Mouse (Mus musculus) kidney, embryonic 16.5 days (tissue): ENCODE measurements around the gene Prn. TPM values are rescaled to one million over a fixed set of nuclear protein-coding genes. Genes with fewer than 3 reads are reported as not detected.

Experiments used
- ATAC-seq: fragments of 200-750 bp; cut with Nextera tagmentation; 2 replicates; pipeline ENCODE4 v1.8.0; 2017; ENCODE audit warnings: moderate TSS enrichment; ENCODE audit not compliant: low FRiP score, low TSS enrichment
- H3K27ac ChIP-seq: fragments of 300-500 bp; sonication (generic); 2 replicates; pipeline ENCODE4 v1.5.1; 2014; ENCODE audit warnings: low read length
- H3K27me3 ChIP-seq: fragments of 300-500 bp; sonication (generic); 2 replicates; pipeline ENCODE4 v1.6.1; 2014; ENCODE audit warnings: low read length, control low read depth, mixed read lengths; ENCODE audit not compliant: insufficient read depth
- H3K36me3 ChIP-seq: fragments of 300-500 bp; sonication (generic); 2 replicates; pipeline ENCODE4 v1.6.1; 2014; ENCODE audit warnings: low read length, control low read depth, mixed read lengths; ENCODE audit not compliant: insufficient read depth
- H3K4me1 ChIP-seq: fragments of 300-500 bp; sonication (generic); 2 replicates; pipeline ENCODE4 v1.6.1; 2014; ENCODE audit warnings: low read length, control low read depth, mixed read lengths; ENCODE audit not compliant: insufficient read depth
- H3K4me2 ChIP-seq: fragments of 300-500 bp; sonication (generic); replicated peaks from 2 replicates; pipeline ENCODE4 v1.6.1; 2014; ENCODE audit warnings: low read depth, low read length
- H3K4me3 ChIP-seq: fragments of 300-500 bp; sonication (generic); 2 replicates; pipeline ENCODE4 v1.5.1; 2014; ENCODE audit warnings: mild to moderate bottlenecking, low read length
- H3K9ac ChIP-seq: fragments of 300-500 bp; sonication (generic); replicated peaks from 2 replicates; pipeline ENCODE4 v1.6.1; 2014; ENCODE audit warnings: low read length
- H3K9me3 ChIP-seq: fragments of 300-500 bp; sonication (generic); 2 replicates; pipeline ENCODE4 v1.6.1; 2016; ENCODE audit warnings: low read length, control low read depth
- WGBS: fragments of 180-500 bp; shearing (Covaris S2); extraction: QIAGEN DNeasy Blood & Tissue Kit; methylation state at CpG from one replicate; pipeline ENCODE4 v1.1.7; 2014; 5-methylcytosine and 5-hydroxymethylcytosine counted together
- polyA plus RNA-seq: library from polyadenylated mRNA; unstranded; fragments of >200 nt; fragmentation: Nextera tagmentation; extraction: Ambion mirVana; gene quantifications from 2 replicates; pipeline ENCODE4 v1.2.1, GENCODE M21; 2015

The Prn gene
- polyA plus RNA-seq, 1 experiment from 2014 or later: 0.25 TPM

GRCm38 (mm10) chr2:131883136-131883535 is 26.6 kb upstream of the Prn start:
- no peaks in the 10 kb centered on the region for H3K4me1 ChIP-seq
- H3K27me3 ChIP-seq: no peaks in the 10 kb centered on the region
- H3K4me3 ChIP-seq: no peak overlapping the region
- WGBS: 78% methylated on average over 2 of the region's 2 CpGs
- H3K9me3 ChIP-seq: no peaks in the 10 kb centered on the region
- no peak overlapping the region for H3K4me2 ChIP-seq
- no peak overlapping the region for H3K9ac ChIP-seq
- no peaks in the 10 kb centered on the region for H3K36me3 ChIP-seq
- ATAC-seq: no peak
- H3K27ac ChIP-seq: no peak overlapping the region

- H3K9ac ChIP-seq: no peak overlapping the region
- H3K4me1 ChIP-seq: no peaks in the 10 kb centered on the region
- H3K27me3 ChIP-seq: no peaks in the 10 kb centered on the region
- H3K27ac ChIP-seq: no peak overlapping the region
- H3K9me3 ChIP-seq: no peaks in the 10 kb centered on the region
- H3K36me3 ChIP-seq: no peaks in the 10 kb centered on the region
- no peak overlapping the region for H3K4me2 ChIP-seq
- WGBS: 87% methylated on average over 6 of the region's 6 CpGs
- no peak overlapping the region for H3K4me3 ChIP-seq
- ATAC-seq: no peak
Observed at GRCm38 (mm10) chr2:131886503-131887160, 23.1 kb upstream of the Prn start.

GRCm38 (mm10) chr2:131888233-131888632 is 21.5 kb upstream of the Prn start:
- WGBS: 76% methylated on average over 7 of the region's 7 CpGs
- H3K27ac ChIP-seq: no peak overlapping the region
- no peak for ATAC-seq

GRCm38 (mm10) chr2:131892534-131892933 is 17.2 kb upstream of the Prn start:
- no peak overlapping the region for H3K4me2 ChIP-seq
- WGBS: 41% methylated on average over 5 of the region's 5 CpGs
- no peaks in the 10 kb centered on the region for H3K27me3 ChIP-seq
- no peak overlapping the region for H3K4me3 ChIP-seq
- H3K9ac ChIP-seq: no peak overlapping the region
- no peaks in the 10 kb centered on the region for H3K36me3 ChIP-seq
- H3K4me1 ChIP-seq: no peaks in the 10 kb centered on the region
- ATAC-seq: no peak
- H3K9me3 ChIP-seq: no peaks in the 10 kb centered on the region
- H3K27ac ChIP-seq: 0 out of 2 replicates have a peak overlapping the region, but pooled peaks have one; percentile 32

More at GRCm38 (mm10) chr2:131888233-131888632, 21.5 kb upstream of the Prn start:
- Histone ChIP-seq H3K9ac (no peak overlapping the region), H3K27me3 (no peaks in the 10 kb centered on the region), H3K4me1 (no peaks in the 10 kb centered on the region), H3K36me3 (no peaks in the 10 kb centered on the region), H3K9me3 (no peaks in the 10 kb centered on the region), H3K4me3 (no peak overlapping the region), H3K4me2 (no peak overlapping the region)

GRCm38 (mm10) chr2:131895106-131895505 is 14.7 kb upstream of the Prn start:
- H3K4me1 ChIP-seq: no peaks in the 10 kb centered on the region
- no peaks in the 10 kb centered on the region for H3K27me3 ChIP-seq
- H3K4me2 ChIP-seq: no peak overlapping the region
- 83% methylated on average over 2 of the region's 2 CpGs for WGBS
- no peaks in the 10 kb centered on the region for H3K36me3 ChIP-seq
- no peak overlapping the region for H3K4me3 ChIP-seq
- no peak for ATAC-seq
- no peak overlapping the region for H3K27ac ChIP-seq
- no peaks in the 10 kb centered on the region for H3K9me3 ChIP-seq
- no peak overlapping the region for H3K9ac ChIP-seq

GRCm38 (mm10) chr2:131896011-131896410 is 13.7 kb upstream of the Prn start:
- H3K4me3 ChIP-seq: no peak overlapping the region
- no peak overlapping the region for H3K4me2 ChIP-seq
- 83% methylated on average over 4 of the region's 4 CpGs for WGBS
- no peak for ATAC-seq
- no peak overlapping the region for H3K27ac ChIP-seq
- no peaks in the 10 kb centered on the region for H3K9me3 ChIP-seq
- no peaks in the 10 kb centered on the region for H3K27me3 ChIP-seq
- H3K4me1 ChIP-seq: no peaks in the 10 kb centered on the region
- no peaks in the 10 kb centered on the region for H3K36me3 ChIP-seq
- H3K9ac ChIP-seq: no peak overlapping the region

GRCm38 (mm10) chr2:131897336-131898109 is 12.2 kb upstream of the Prn start:
- no peaks in the 10 kb centered on the region for H3K4me1 ChIP-seq
- WGBS: 90% methylated on average over 12 of the region's 12 CpGs
- H3K9ac ChIP-seq: no peak overlapping the region
- no peak overlapping the region for H3K4me3 ChIP-seq
- no peaks in the 10 kb centered on the region for H3K27me3 ChIP-seq
- H3K9me3 ChIP-seq: no peaks in the 10 kb centered on the region
- no peak for ATAC-seq
- H3K4me2 ChIP-seq: no peak overlapping the region
- H3K36me3 ChIP-seq: no peaks in the 10 kb centered on the region
- H3K27ac ChIP-seq: no peak overlapping the region

GRCm38 (mm10) chr2:131902423-131902822 is 7.3 kb upstream of the Prn start:
- no peak overlapping the region for H3K27ac ChIP-seq
- H3K9me3 ChIP-seq: no peaks in the 10 kb centered on the region
- no peak overlapping the region for H3K4me3 ChIP-seq
- H3K4me2 ChIP-seq: no peak overlapping the region
- no peak for ATAC-seq
- 0 out of 2 replicates have a peak, but pooled peaks cover 5% of the 10 kb centered on the region for H3K27me3 ChIP-seq
- 34% methylated on average over 2 of the region's 3 CpGs for WGBS
- H3K4me1 ChIP-seq: no peaks in the 10 kb centered on the region
- no peak overlapping the region for H3K9ac ChIP-seq
- H3K36me3 ChIP-seq: no peaks in the 10 kb centered on the region

- Histone ChIP-seq H3K27ac (no peak overlapping the region), H3K36me3 (no peaks in the 10 kb centered on the region), H3K4me1 (no peaks in the 10 kb centered on the region), H3K9ac (no peak overlapping the region), H3K9me3 (no peaks in the 10 kb centered on the region), H3K27me3 (0 out of 2 replicates have a peak, but pooled peaks cover 5% of the 10 kb centered on the region), H3K4me3 (no peak overlapping the region), H3K4me2 (no peak overlapping the region)
- WGBS: 51% methylated on average over 8 of the region's 8 CpGs
- 0 out of 2 replicates have a peak, but pooled peaks have one; percentile 31 for ATAC-seq
Observed at GRCm38 (mm10) chr2:131902867-131903266, 6.9 kb upstream of the Prn start.

GRCm38 (mm10) chr2:131905025-131905424 is 4.7 kb upstream of the Prn start:
- 57% methylated on average over 5 of the region's 5 CpGs for WGBS
- Histone ChIP-seq H3K4me1 (peaks cover 12% of the 10 kb centered on the region), H3K27ac (no peak overlapping the region)

More at GRCm38 (mm10) chr2:131905025-131905424, 4.7 kb upstream of the Prn start:
- H3K27me3 ChIP-seq: 0 out of 2 replicates have a peak, but pooled peaks cover 5% of the 10 kb centered on the region
- no peak for ATAC-seq
- H3K9me3 ChIP-seq: no peaks in the 10 kb centered on the region
- H3K4me3 ChIP-seq: no peak overlapping the region
- no peaks in the 10 kb centered on the region for H3K36me3 ChIP-seq
- H3K4me2 ChIP-seq: no peak overlapping the region
- H3K9ac ChIP-seq: no peak overlapping the region
